Mouse (Mus musculus) neural tube, embryonic 14.5 days (tissue): Measurements from ENCODE around the gene Gm20852. TPM values are rescaled to one million over a fixed set of nuclear protein-coding genes. Genes with fewer than 3 reads are reported as not detected.
"Not testable (repeated sequence)": the region's sequence is repeated elsewhere in the genome, so short reads cannot be mapped to it uniquely, and the experiment has no call there.

Source experiments
- ATAC-seq: fragments of 200-750 bp; cut with Nextera tagmentation; 2 replicates; pipeline ENCODE4 v1.8.0; 2017; ENCODE audit warnings: low read depth, mild to moderate bottlenecking, moderate TSS enrichment, moderate library complexity
- H3K27ac ChIP-seq: fragments of 300-500 bp; sonication (generic); 2 replicates; pipeline ENCODE4 v1.5.1; 2014; ENCODE audit warnings: low read depth, mild to moderate bottlenecking, control low read depth, low read length, moderate library complexity, mixed read lengths
- H3K27me3 ChIP-seq: fragments of 300-500 bp; sonication (generic); 2 replicates; pipeline ENCODE4 v1.6.1; 2014; ENCODE audit warnings: low read length; ENCODE audit not compliant: control insufficient read depth, insufficient read depth
- H3K36me3 ChIP-seq: fragments of 300-500 bp; sonication (generic); 2 replicates; pipeline ENCODE4 v1.6.1; 2014; ENCODE audit warnings: low read length, mixed read lengths; ENCODE audit not compliant: control insufficient read depth, insufficient read depth
- H3K4me1 ChIP-seq: fragments of 300-500 bp; sonication (generic); 2 replicates; pipeline ENCODE4 v1.6.1; 2014; ENCODE audit warnings: low read length; ENCODE audit not compliant: control insufficient read depth, insufficient read depth
- H3K4me2 ChIP-seq: fragments of 300-500 bp; sonication (generic); 2 replicates; pipeline ENCODE4 v1.6.1; 2014; ENCODE audit warnings: mild to moderate bottlenecking, low read depth, low read length, control low read depth
- H3K4me3 ChIP-seq: fragments of 300-500 bp; sonication (generic); 2 replicates; pipeline ENCODE4 v1.5.1; 2014; ENCODE audit warnings: low read depth, low read length, control low read depth, mixed read lengths
- H3K9ac ChIP-seq: fragments of 300-500 bp; sonication (generic); replicated peaks from 2 replicates; pipeline ENCODE4 v1.6.1; 2014; ENCODE audit warnings: low read depth, mild to moderate bottlenecking, control low read depth, low read length, mixed read lengths
- H3K9me3 ChIP-seq: fragments of 300-500 bp; sonication (generic); 2 replicates; pipeline ENCODE4 v1.6.1; 2016; ENCODE audit warnings: low read length; ENCODE audit not compliant: control insufficient read depth
- WGBS: fragments of 180-500 bp; shearing (Covaris S2); extraction: QIAGEN DNeasy Blood & Tissue Kit; methylation state at CpG from one replicate; pipeline ENCODE4 v1.1.7; 2014; 5-methylcytosine and 5-hydroxymethylcytosine counted together
- polyA plus RNA-seq: library from polyadenylated mRNA; unstranded; fragments of >200 nt; fragmentation: Nextera tagmentation; extraction: Ambion mirVana; gene quantifications from 2 replicates; pipeline ENCODE4 v1.2.1, GENCODE M21; 2014

Gm20852 gene
- not detected in 2 replicates for polyA plus RNA-seq

DNA sequence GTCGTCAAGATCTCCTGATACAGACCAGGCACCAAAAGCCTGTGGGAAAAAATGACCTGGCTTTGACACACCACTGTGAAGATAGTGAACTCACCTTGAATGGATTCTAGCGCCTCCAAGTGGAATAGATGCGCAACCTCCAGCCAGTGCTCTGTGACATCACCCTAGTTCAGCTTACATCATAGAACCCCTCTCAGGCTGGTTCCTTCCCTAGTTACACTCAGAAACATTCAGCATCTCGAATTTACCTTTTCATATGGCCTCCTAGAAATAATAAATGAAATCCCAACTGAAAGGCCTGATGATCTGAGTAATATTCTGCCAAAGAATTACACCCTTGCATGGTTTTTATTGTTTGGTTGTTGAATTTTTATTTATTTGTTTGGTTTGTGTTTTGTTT, at the start of gene Gm20852:
TSS of gene Gm20852 (minus strand) at position 101 of the 400 bp plus-strand sequence.
- not testable (repeated sequence) for ATAC-seq, H3K27ac ChIP-seq, H3K4me1 ChIP-seq, H3K27me3 ChIP-seq, H3K36me3 ChIP-seq, H3K9ac ChIP-seq, H3K4me2 ChIP-seq, H3K4me3 ChIP-seq, H3K9me3 ChIP-seq
- no CpG with 5 or more reads among the region's 4 CpGs for WGBS
